Mouse (Mus musculus): ENCODE results near the gene Acot11.

GRCm38 (mm10) chr4:106764166-106764565 is 40.6 kb downstream of the Acot11 start:
- TF ChIP-seq CTCF (IDR thresholded peaks at IDR 0.05; ENCODE audit: extremely low read depth, insufficient read depth, low read length) (no peak), POLR2A (IDR thresholded peaks at IDR 0.05; ENCODE audit: extremely low read depth, insufficient read depth, low read length) (no peak)
